Mouse (Mus musculus): ENCODE results near the gene Kif22. TPM values are rescaled to one million over a fixed set of nuclear protein-coding genes. Genes with fewer than 3 reads are reported as not detected.

The Kif22 gene
- polyA plus RNA-seq, 1 experiment from 2014 or later, result 30.2 TPM

GRCm38 (mm10) chr7:127011051-127011450 lies 31.2 kb downstream of the Kif22 start:
- 92% methylated on average over 2 of the region's 2 CpGs for whole genome bisulfite sequencing
- no peak for ATAC-seq (ENCODE audit: low FRiP score, low TSS enrichment)
- Histone ChIP-seq H3K9me3 (ENCODE audit: control insufficient read depth, low read length) (no peaks in the 10 kb centered on the region), H3K4me3 (replicated peaks; ENCODE audit: low read depth, low read length) (no peak overlapping the region), H3K4me1 (ENCODE audit: control insufficient read depth, insufficient read depth, low read length) (peaks cover 10% of the 10 kb centered on the region), H3K27ac (replicated peaks; ENCODE audit: low read depth, low read length) (no peak overlapping the region), H3K9ac (replicated peaks; ENCODE audit: low read length) (no peak overlapping the region), H3K36me3 (ENCODE audit: control insufficient read depth, insufficient read depth, low read length) (peaks cover 27% of the 10 kb centered on the region), H3K4me2 (ENCODE audit: low read length) (no peak overlapping the region), H3K27me3 (ENCODE audit: control insufficient read depth, insufficient read depth, low read length) (no peaks in the 10 kb centered on the region)
- DNase-seq, result no peak

- Histone ChIP-seq H3K27me3 (ENCODE audit: control insufficient read depth, insufficient read depth, low read length) (no peaks in the 10 kb centered on the region), H3K4me1 (ENCODE audit: control insufficient read depth, insufficient read depth, low read length) (no peaks in the 10 kb centered on the region), H3K9me3 (ENCODE audit: control insufficient read depth, low read length) (no peaks in the 10 kb centered on the region), H3K4me2 (ENCODE audit: low read length) (no peak overlapping the region), H3K27ac (replicated peaks; ENCODE audit: low read depth, low read length) (no peak overlapping the region), H3K9ac (replicated peaks; ENCODE audit: low read length) (no peak overlapping the region), H3K36me3 (ENCODE audit: control insufficient read depth, insufficient read depth, low read length) (peaks cover 17% of the 10 kb centered on the region; the same call in 1 of the 2 replicates), H3K4me3 (replicated peaks; ENCODE audit: low read depth, low read length) (no peak overlapping the region)
- DNase-seq, result no peak
- ATAC-seq (ENCODE audit: low FRiP score, low TSS enrichment), result no peak
- WGBS, result 84% methylated on average over 17 of the region's 17 CpGs
Measured at GRCm38 (mm10) chr7:127009307-127010085, 32.8 kb downstream of the Kif22 start.

- Histone ChIP-seq H3K4me3 (replicated peaks; ENCODE audit: low read depth, low read length) (no peak overlapping the region), H3K27ac (replicated peaks; ENCODE audit: low read depth, low read length) (no peak overlapping the region; the same call in 1 of the 2 replicates), H3K9ac (replicated peaks; ENCODE audit: low read length) (no peak overlapping the region), H3K9me3 (ENCODE audit: control insufficient read depth, low read length) (no peaks in the 10 kb centered on the region), H3K4me1 (ENCODE audit: control insufficient read depth, insufficient read depth, low read length) (no peaks in the 10 kb centered on the region), H3K36me3 (ENCODE audit: control insufficient read depth, insufficient read depth, low read length) (peaks cover 6% of the 10 kb centered on the region; the same call in 1 of the 2 replicates), H3K4me2 (ENCODE audit: low read length) (no peak overlapping the region), H3K27me3 (ENCODE audit: control insufficient read depth, insufficient read depth, low read length) (no peaks in the 10 kb centered on the region)
- 61% methylated on average over 9 of the region's 9 CpGs for WGBS
- DNase-seq (no peak), ATAC-seq (ENCODE audit: low FRiP score, low TSS enrichment) (no peak; the same call in 1 of the 2 replicates)
Measured at GRCm38 (mm10) chr7:127008239-127009019, 33.8 kb downstream of the Kif22 start.

- no peaks in the 10 kb centered on the region for H3K9me3 ChIP-seq (ENCODE audit: control insufficient read depth, low read length)
- H3K4me2 ChIP-seq (ENCODE audit: low read length), result no peak overlapping the region
- no peak overlapping the region for H3K27ac ChIP-seq (replicated peaks; ENCODE audit: low read depth, low read length)
- H3K27me3 ChIP-seq (ENCODE audit: control insufficient read depth, insufficient read depth, low read length), result no peaks in the 10 kb centered on the region
- no peaks in the 10 kb centered on the region for H3K4me1 ChIP-seq (ENCODE audit: control insufficient read depth, insufficient read depth, low read length)
- peaks cover 2% of the 10 kb centered on the region; the same call in 1 of the 2 replicates for H3K36me3 ChIP-seq (ENCODE audit: control insufficient read depth, insufficient read depth, low read length)
- H3K4me3 ChIP-seq (replicated peaks; ENCODE audit: low read depth, low read length), result no peak overlapping the region
- no peak for DNase-seq
- WGBS, result 83% methylated on average over 6 of the region's 6 CpGs
- ATAC-seq (ENCODE audit: low FRiP score, low TSS enrichment), result no peak
- no peak overlapping the region for H3K9ac ChIP-seq (replicated peaks; ENCODE audit: low read length)
Measured at GRCm38 (mm10) chr7:127007313-127008024, 34.8 kb downstream of the Kif22 start.

GRCm38 (mm10) chr7:127004122-127004875 lies 38.0 kb downstream of the Kif22 start:
- H3K4me2 ChIP-seq (ENCODE audit: low read length), result no peak overlapping the region
- no peak overlapping the region for H3K4me3 ChIP-seq (replicated peaks; ENCODE audit: low read depth, low read length)
- ATAC-seq (ENCODE audit: low FRiP score, low TSS enrichment), result no peak
- no peaks in the 10 kb centered on the region for H3K9me3 ChIP-seq (ENCODE audit: control insufficient read depth, low read length)
- no peaks in the 10 kb centered on the region for H3K27me3 ChIP-seq (ENCODE audit: control insufficient read depth, insufficient read depth, low read length)
- WGBS, result 91% methylated on average over 4 of the region's 4 CpGs
- no peak overlapping the region for H3K9ac ChIP-seq (replicated peaks; ENCODE audit: low read length)
- no peak overlapping the region for H3K27ac ChIP-seq (replicated peaks; ENCODE audit: low read depth, low read length)
- no peaks in the 10 kb centered on the region for H3K4me1 ChIP-seq (ENCODE audit: control insufficient read depth, insufficient read depth, low read length)
- no peaks in the 10 kb centered on the region for H3K36me3 ChIP-seq (ENCODE audit: control insufficient read depth, insufficient read depth, low read length)
- no peak for DNase-seq

- H3K36me3 ChIP-seq (ENCODE audit: control insufficient read depth, insufficient read depth, low read length), result no peaks in the 10 kb centered on the region
- no peaks in the 10 kb centered on the region for H3K27me3 ChIP-seq (ENCODE audit: control insufficient read depth, insufficient read depth, low read length)
- no peak overlapping the region for H3K4me3 ChIP-seq (replicated peaks; ENCODE audit: low read depth, low read length)
- no peaks in the 10 kb centered on the region for H3K4me1 ChIP-seq (ENCODE audit: control insufficient read depth, insufficient read depth, low read length)
- H3K4me2 ChIP-seq (ENCODE audit: low read length), result no peak overlapping the region
- no peak overlapping the region for H3K9ac ChIP-seq (replicated peaks; ENCODE audit: low read length)
- 93% methylated on average over 5 of the region's 5 CpGs for WGBS
- DNase-seq, result no peak
- H3K27ac ChIP-seq (replicated peaks; ENCODE audit: low read depth, low read length), result no peak overlapping the region
- no peak for ATAC-seq (ENCODE audit: low FRiP score, low TSS enrichment)
- no peaks in the 10 kb centered on the region for H3K9me3 ChIP-seq (ENCODE audit: control insufficient read depth, low read length)
Measured at GRCm38 (mm10) chr7:127003620-127004019, 38.7 kb downstream of the Kif22 start.

GRCm38 (mm10) chr7:126999568-126999967 lies 42.7 kb downstream of the Kif22 start:
- H3K4me2 ChIP-seq (ENCODE audit: low read length), result no peak overlapping the region
- H3K27ac ChIP-seq (replicated peaks; ENCODE audit: low read depth, low read length), result no peak overlapping the region
- H3K27me3 ChIP-seq (ENCODE audit: control insufficient read depth, insufficient read depth, low read length), result no peaks in the 10 kb centered on the region
- 87% methylated on average over 10 of the region's 10 CpGs for WGBS
- DNase-seq (no peak), ATAC-seq (ENCODE audit: low FRiP score, low TSS enrichment) (no peak)
- H3K9ac ChIP-seq (replicated peaks; ENCODE audit: low read length), result no peak overlapping the region
- H3K4me3 ChIP-seq (replicated peaks; ENCODE audit: low read depth, low read length), result no peak overlapping the region
- H3K4me1 ChIP-seq (ENCODE audit: control insufficient read depth, insufficient read depth, low read length), result no peaks in the 10 kb centered on the region
- H3K36me3 ChIP-seq (ENCODE audit: control insufficient read depth, insufficient read depth, low read length), result no peaks in the 10 kb centered on the region
- no peaks in the 10 kb centered on the region for H3K9me3 ChIP-seq (ENCODE audit: control insufficient read depth, low read length)

- ATAC-seq (ENCODE audit: low FRiP score, low TSS enrichment), result no peak
Measured at GRCm38 (mm10) chr7:126996449-126996848, 45.8 kb downstream of the Kif22 start.

More at GRCm38 (mm10) chr7:126996449-126996848, 45.8 kb downstream of the Kif22 start:
- Histone ChIP-seq H3K27me3 (ENCODE audit: control insufficient read depth, insufficient read depth, low read length) (no peaks in the 10 kb centered on the region), H3K4me3 (replicated peaks; ENCODE audit: low read depth, low read length) (no peak overlapping the region), H3K36me3 (ENCODE audit: control insufficient read depth, insufficient read depth, low read length) (no peaks in the 10 kb centered on the region), H3K4me2 (ENCODE audit: low read length) (no peak overlapping the region), H3K4me1 (ENCODE audit: control insufficient read depth, insufficient read depth, low read length) (no peaks in the 10 kb centered on the region), H3K9me3 (ENCODE audit: control insufficient read depth, low read length) (no peaks in the 10 kb centered on the region), H3K9ac (replicated peaks; ENCODE audit: low read length) (no peak overlapping the region), H3K27ac (replicated peaks; ENCODE audit: low read depth, low read length) (no peak overlapping the region)
- no peak for DNase-seq
- WGBS, result 82% methylated on average over 4 of the region's 4 CpGs

Data from midbrain, embryonic 14.5 days (tissue).